Mouse (Mus musculus): ENCODE results near the gene Btbd19. TPM values are rescaled to one million over a fixed set of nuclear protein-coding genes. Genes with fewer than 3 reads are reported as not detected.
A peak's percentile ranks its signal among the peaks of the same experiment; 100 is the strongest.

Btbd19 gene
- polyA plus RNA-seq, 1 experiment from 2014 or later, result 2.8 TPM

DNA sequence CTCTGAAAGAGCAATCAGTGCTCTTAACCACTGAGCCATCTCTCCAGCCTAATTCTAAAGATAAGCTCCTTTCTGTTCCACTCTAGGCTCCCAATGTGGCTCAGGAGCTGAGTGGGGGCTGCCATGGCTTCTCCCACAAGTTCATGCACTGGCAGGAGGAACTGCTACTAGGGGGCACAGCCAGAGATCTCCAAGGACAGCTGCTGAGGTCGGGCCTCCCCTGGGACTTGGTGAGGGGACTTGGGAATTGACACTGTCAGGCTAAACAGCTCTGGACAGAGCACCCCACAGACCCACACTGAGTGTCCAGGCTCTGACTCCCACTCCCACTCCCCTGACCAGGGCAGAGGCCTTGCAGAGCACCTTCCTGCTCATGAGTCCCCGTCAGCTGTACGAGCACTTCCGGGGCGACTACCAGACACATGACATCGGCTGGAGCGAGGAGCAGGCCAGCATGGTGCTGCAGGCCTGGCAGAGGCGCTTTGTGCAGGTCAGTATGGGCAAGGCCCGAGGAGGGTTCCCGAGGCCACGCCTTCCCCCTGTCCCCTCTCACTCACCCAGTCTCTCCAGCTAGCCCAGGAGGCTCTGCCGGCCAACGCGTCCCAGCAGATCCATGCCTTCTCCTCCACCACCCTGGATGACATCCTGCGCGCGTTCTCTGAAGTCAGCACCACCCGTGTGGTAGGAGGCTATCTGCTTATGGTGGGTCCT is 17.6 kb downstream of the Btbd19 start:
- no peak overlapping the region for H3K27ac ChIP-seq (replicated peaks; ENCODE audit: low read depth, low read length)
- H3K4me1 ChIP-seq (ENCODE audit: control insufficient read depth, insufficient read depth, low read length), result no peaks in the 10 kb centered on the region
- H3K36me3 ChIP-seq (replicated peaks; ENCODE audit: control insufficient read depth, insufficient read depth, low read depth, low read length), result no peaks in the 10 kb centered on the region; the same call in 1 of the 2 replicates
- H3K9me3 ChIP-seq (replicated peaks; ENCODE audit: control insufficient read depth, low read length), result no peaks in the 10 kb centered on the region
- no peak overlapping the region for H3K9ac ChIP-seq (replicated peaks; ENCODE audit: low read length)
- H3K27me3 ChIP-seq (ENCODE audit: control insufficient read depth, insufficient read depth, low read length), result no peaks in the 10 kb centered on the region
- H3K4me3 ChIP-seq (ENCODE audit: low read depth, low read length), result no peak overlapping the region
- no peak for DNase-seq (ENCODE audit: low spot score)
- H3K4me2 ChIP-seq (ENCODE audit: low read depth, low read length), result no peak overlapping the region
- no peak for ATAC-seq (replicated peaks; ENCODE audit: insufficient number of reproducible peaks, low FRiP score, low TSS enrichment, low read depth)
- 89% methylated on average over 18 of the region's 18 CpGs for WGBS

DNA sequence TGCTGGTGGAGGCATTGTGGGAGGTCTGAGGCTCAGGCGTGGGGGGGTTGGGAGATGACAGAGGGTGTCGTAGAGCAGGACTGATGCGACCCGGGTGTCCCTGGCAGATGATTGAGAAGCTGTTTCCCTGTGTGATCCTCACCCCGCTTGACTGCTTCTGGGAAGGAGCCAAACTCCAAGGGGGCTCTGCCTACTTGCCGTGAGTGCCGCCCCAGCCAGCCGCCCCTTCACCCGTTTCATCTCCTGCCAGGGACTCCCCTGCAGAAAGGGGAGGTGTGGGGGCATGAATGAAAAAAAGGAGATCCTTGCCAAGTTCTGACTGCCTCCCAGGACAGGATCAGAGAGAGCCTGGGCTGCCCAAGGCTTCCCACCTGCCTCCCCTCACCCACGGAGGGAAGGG is 20.4 kb downstream of the Btbd19 start:
- no peak overlapping the region for H3K4me2 ChIP-seq (ENCODE audit: low read depth, low read length)
- H3K27ac ChIP-seq (replicated peaks; ENCODE audit: low read depth, low read length), result no peak overlapping the region
- H3K4me1 ChIP-seq (ENCODE audit: control insufficient read depth, insufficient read depth, low read length), result no peaks in the 10 kb centered on the region
- H3K9ac ChIP-seq (replicated peaks; ENCODE audit: low read length), result 0 out of 2 replicates have a peak overlapping the region, but pooled peaks have one; percentile 25
- no peaks in the 10 kb centered on the region for H3K9me3 ChIP-seq (replicated peaks; ENCODE audit: control insufficient read depth, low read length)
- H3K4me3 ChIP-seq (ENCODE audit: low read depth, low read length), result no peak overlapping the region
- ATAC-seq (replicated peaks; ENCODE audit: insufficient number of reproducible peaks, low FRiP score, low TSS enrichment, low read depth) (no peak), DNase-seq (ENCODE audit: low spot score) (no peak)
- WGBS, result 71% methylated on average over 10 of the region's 10 CpGs
- no peaks in the 10 kb centered on the region for H3K27me3 ChIP-seq (ENCODE audit: control insufficient read depth, insufficient read depth, low read length)
- no peaks in the 10 kb centered on the region; the same call in 1 of the 2 replicates for H3K36me3 ChIP-seq (replicated peaks; ENCODE audit: control insufficient read depth, insufficient read depth, low read depth, low read length)

DNA sequence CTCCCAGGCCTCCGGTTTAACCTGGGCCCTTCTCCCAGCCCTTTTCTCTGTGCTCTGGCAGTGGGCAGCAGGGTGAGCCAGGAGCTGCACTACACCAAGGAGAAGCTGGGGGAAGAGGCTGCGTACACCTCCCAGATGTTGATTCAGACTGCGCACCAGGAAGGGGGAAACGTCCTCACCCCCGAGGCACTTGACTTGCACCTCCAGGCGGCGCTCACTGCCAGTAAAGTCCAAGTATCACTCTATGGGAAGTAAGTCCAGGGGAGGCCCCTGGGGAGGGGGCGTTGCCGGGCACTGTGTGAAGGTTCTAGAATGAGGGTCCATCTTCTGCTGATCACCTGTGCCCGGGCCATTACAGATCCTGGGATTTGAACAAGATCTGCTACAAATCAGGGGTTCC is 20.9 kb downstream of the Btbd19 start:
- 79% methylated on average over 10 of the region's 10 CpGs for WGBS
- ATAC-seq (replicated peaks; ENCODE audit: insufficient number of reproducible peaks, low FRiP score, low TSS enrichment, low read depth), result no peak

DNA sequence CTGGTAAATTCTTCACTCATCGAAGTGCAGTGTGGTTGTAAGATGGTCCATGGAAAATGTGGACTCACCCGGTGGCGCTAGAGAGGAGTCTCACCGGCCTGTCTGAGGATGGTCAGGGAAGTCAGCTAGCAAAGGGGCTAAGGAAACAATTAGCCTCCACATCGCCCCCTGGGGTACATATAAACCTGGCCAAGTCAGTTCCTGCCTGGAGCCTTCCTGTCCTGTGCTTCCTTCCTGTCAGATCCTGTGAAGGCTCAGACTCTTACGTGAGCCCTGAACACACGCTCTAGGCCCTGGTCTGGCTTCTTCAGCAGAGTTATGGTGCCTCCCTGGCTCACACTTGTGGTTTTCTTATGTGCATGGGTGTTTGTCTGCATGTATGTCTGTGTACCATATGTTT is 24.3 kb downstream of the Btbd19 start:
- Histone ChIP-seq H3K4me2 (ENCODE audit: low read depth, low read length) (no peak overlapping the region), H3K4me3 (ENCODE audit: low read depth, low read length) (no peak overlapping the region), H3K9ac (replicated peaks; ENCODE audit: low read length) (0 out of 2 replicates have a peak overlapping the region, but pooled peaks have one; percentile 22), H3K27ac (replicated peaks; ENCODE audit: low read depth, low read length) (no peak overlapping the region), H3K4me1 (ENCODE audit: control insufficient read depth, insufficient read depth, low read length) (no peaks in the 10 kb centered on the region; the same call in 1 of the 2 replicates), H3K27me3 (ENCODE audit: control insufficient read depth, insufficient read depth, low read length) (no peaks in the 10 kb centered on the region), H3K9me3 (replicated peaks; ENCODE audit: control insufficient read depth, low read length) (no peaks in the 10 kb centered on the region), H3K36me3 (replicated peaks; ENCODE audit: control insufficient read depth, insufficient read depth, low read depth, low read length) (no peaks in the 10 kb centered on the region; the same call in 1 of the 2 replicates)
- 43% methylated on average over 7 of the region's 7 CpGs for WGBS
- DNase-seq (ENCODE audit: low spot score), result peak; percentile 52
- ATAC-seq (replicated peaks; ENCODE audit: insufficient number of reproducible peaks, low FRiP score, low TSS enrichment, low read depth), result no peak

More for the DNA sequence above, 20.9 kb downstream of the Btbd19 start:
- no peaks in the 10 kb centered on the region for H3K27me3 ChIP-seq (ENCODE audit: control insufficient read depth, insufficient read depth, low read length)
- H3K4me1 ChIP-seq (ENCODE audit: control insufficient read depth, insufficient read depth, low read length), result no peaks in the 10 kb centered on the region
- H3K9ac ChIP-seq (replicated peaks; ENCODE audit: low read length), result no peak overlapping the region
- no peak for DNase-seq (ENCODE audit: low spot score)
- no peak overlapping the region for H3K4me2 ChIP-seq (ENCODE audit: low read depth, low read length)
- no peak overlapping the region for H3K4me3 ChIP-seq (ENCODE audit: low read depth, low read length)
- no peak overlapping the region for H3K27ac ChIP-seq (replicated peaks; ENCODE audit: low read depth, low read length)
- H3K36me3 ChIP-seq (replicated peaks; ENCODE audit: control insufficient read depth, insufficient read depth, low read depth, low read length), result no peaks in the 10 kb centered on the region; the same call in 1 of the 2 replicates
- H3K9me3 ChIP-seq (replicated peaks; ENCODE audit: control insufficient read depth, low read length), result no peaks in the 10 kb centered on the region

DNA sequence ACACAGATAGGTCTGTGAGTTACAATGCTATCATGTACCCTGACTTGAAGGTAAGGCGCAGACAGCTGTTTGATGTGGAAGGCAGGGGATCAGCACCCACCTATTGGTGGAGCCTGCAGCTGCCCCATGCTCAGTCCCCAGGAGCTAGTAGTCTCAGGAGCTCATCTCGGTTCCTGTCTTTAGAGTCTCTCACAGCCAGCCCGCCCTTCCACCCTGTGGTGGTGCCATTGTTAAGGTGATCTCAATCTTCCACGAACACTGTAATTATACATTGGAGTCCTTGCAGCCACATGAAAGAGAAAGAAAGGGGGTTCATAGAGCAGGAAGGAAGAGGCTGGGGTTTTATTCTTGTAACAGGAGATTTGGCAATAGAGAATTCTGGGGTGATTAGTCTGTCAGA is 25.5 kb downstream of the Btbd19 start:
- no peak overlapping the region for H3K4me3 ChIP-seq (ENCODE audit: low read depth, low read length)
- no peaks in the 10 kb centered on the region for H3K27me3 ChIP-seq (ENCODE audit: control insufficient read depth, insufficient read depth, low read length)
- H3K4me2 ChIP-seq (ENCODE audit: low read depth, low read length), result no peak overlapping the region
- no peaks in the 10 kb centered on the region; the same call in 1 of the 2 replicates for H3K4me1 ChIP-seq (ENCODE audit: control insufficient read depth, insufficient read depth, low read length)
- no peak for ATAC-seq (replicated peaks; ENCODE audit: insufficient number of reproducible peaks, low FRiP score, low TSS enrichment, low read depth)
- no peak overlapping the region for H3K27ac ChIP-seq (replicated peaks; ENCODE audit: low read depth, low read length)
- H3K9me3 ChIP-seq (replicated peaks; ENCODE audit: control insufficient read depth, low read length), result no peaks in the 10 kb centered on the region
- H3K9ac ChIP-seq (replicated peaks; ENCODE audit: low read length), result no peak overlapping the region
- no peak for DNase-seq (ENCODE audit: low spot score)
- H3K36me3 ChIP-seq (replicated peaks; ENCODE audit: control insufficient read depth, insufficient read depth, low read depth, low read length), result no peaks in the 10 kb centered on the region
- 67% methylated on average over 4 of the region's 4 CpGs for WGBS

DNA sequence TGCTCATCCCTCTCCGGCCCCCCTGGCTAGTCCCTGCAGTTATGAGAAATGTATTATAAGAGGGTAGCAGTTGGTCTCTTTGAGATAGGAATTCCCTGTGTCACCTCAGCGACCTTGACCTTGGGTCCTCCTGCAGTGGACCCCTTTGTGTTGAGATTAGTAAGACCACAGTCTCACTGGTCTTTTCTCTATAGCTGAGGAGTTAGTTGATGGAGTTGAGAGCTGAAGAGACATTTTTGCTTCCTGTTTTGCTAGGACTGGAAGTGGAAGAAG is 26.8 kb downstream of the Btbd19 start:
- Histone ChIP-seq H3K9me3 (replicated peaks; ENCODE audit: control insufficient read depth, low read length) (no peaks in the 10 kb centered on the region), H3K4me2 (ENCODE audit: low read depth, low read length) (no peak overlapping the region), H3K36me3 (replicated peaks; ENCODE audit: control insufficient read depth, insufficient read depth, low read depth, low read length) (no peaks in the 10 kb centered on the region), H3K4me1 (ENCODE audit: control insufficient read depth, insufficient read depth, low read length) (no peaks in the 10 kb centered on the region; the same call in 1 of the 2 replicates), H3K9ac (replicated peaks; ENCODE audit: low read length) (no peak overlapping the region), H3K27me3 (ENCODE audit: control insufficient read depth, insufficient read depth, low read length) (no peaks in the 10 kb centered on the region), H3K4me3 (ENCODE audit: low read depth, low read length) (no peak overlapping the region), H3K27ac (replicated peaks; ENCODE audit: low read depth, low read length) (no peak overlapping the region)
- WGBS, result 74% methylated on average over 2 of the region's 2 CpGs
- DNase-seq (ENCODE audit: low spot score), result no peak
- no peak for ATAC-seq (replicated peaks; ENCODE audit: insufficient number of reproducible peaks, low FRiP score, low TSS enrichment, low read depth)

DNA sequence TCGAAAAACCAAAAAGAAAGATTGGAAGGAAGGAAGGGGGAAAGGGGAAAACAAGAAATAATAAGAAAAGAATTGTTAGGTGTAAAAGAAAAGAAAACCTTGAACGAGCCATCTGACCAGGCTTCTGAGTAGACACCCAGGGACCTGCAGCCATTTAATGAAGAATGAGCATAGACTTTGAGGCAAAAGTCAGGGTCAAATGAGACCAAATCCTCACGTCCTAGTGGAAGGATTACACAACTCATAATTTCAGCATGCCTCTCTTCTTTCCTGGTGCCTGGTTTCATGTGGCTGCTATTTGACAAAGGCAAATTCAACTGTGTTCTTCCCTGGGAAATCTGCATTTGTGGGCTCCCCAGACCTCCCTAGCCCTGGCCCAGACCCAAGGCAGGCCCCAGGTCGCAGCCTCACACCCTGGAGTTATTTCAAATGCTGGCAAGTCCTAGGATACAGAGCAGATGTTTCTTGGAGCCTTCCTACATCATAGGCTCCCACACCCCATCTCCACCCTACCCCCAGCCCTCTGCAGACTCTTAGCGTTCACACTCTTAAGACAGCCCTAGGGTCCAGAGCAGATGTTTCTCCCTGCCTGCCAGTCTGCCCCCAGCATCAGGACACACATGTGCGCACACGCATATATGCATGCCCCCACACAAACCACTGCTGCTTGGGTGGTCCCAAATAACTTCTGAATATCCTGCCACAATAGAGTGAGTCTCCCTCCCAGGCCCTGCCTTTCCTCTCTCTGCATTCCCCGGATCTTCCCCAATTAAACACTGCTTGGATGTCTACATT is 27.4 kb downstream of the Btbd19 start:
- 53% methylated on average over 8 of the region's 8 CpGs for WGBS
- H3K27ac ChIP-seq (replicated peaks; ENCODE audit: low read depth, low read length), result no peak overlapping the region
- ATAC-seq (replicated peaks; ENCODE audit: insufficient number of reproducible peaks, low FRiP score, low TSS enrichment, low read depth) (peak; percentile 31; the same call in 1 of the 2 replicates), DNase-seq (ENCODE audit: low spot score) (peak; percentile 42)
- H3K4me1 ChIP-seq (ENCODE audit: control insufficient read depth, insufficient read depth, low read length), result no peaks in the 10 kb centered on the region; the same call in 1 of the 2 replicates
- no peaks in the 10 kb centered on the region for H3K27me3 ChIP-seq (ENCODE audit: control insufficient read depth, insufficient read depth, low read length)
- H3K9ac ChIP-seq (replicated peaks; ENCODE audit: low read length), result 0 out of 2 replicates have a peak overlapping the region, but pooled peaks have one; percentile 9
- no peaks in the 10 kb centered on the region for H3K36me3 ChIP-seq (replicated peaks; ENCODE audit: control insufficient read depth, insufficient read depth, low read depth, low read length)
- H3K4me3 ChIP-seq (ENCODE audit: low read depth, low read length), result no peak overlapping the region
- peak overlapping the region; percentile 19; the same call in 1 of the 2 replicates for H3K4me2 ChIP-seq (ENCODE audit: low read depth, low read length)
- no peaks in the 10 kb centered on the region for H3K9me3 ChIP-seq (replicated peaks; ENCODE audit: control insufficient read depth, low read length)

DNA sequence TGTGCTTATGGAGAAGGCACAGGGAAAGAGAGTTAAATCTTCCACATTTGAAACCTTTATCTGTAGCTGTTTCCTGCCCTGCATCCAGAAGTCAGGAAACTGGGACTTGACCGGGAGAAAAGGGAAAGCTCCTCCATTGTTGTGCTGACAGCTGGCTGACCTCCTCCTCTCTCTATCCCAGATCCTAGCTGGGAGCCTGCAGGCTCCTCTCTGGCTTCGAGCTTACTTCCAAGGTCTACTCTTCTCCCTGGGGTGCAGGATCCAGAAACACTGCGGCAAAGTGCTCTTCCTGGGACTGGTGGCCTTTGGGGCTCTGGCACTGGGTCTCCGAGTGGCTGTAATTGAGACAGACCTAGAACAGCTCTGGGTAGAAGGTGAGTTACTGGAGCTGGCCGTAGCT is 28.9 kb downstream of the Btbd19 start:
- 14% methylated on average over 5 of the region's 5 CpGs for WGBS
- Histone ChIP-seq H3K36me3 (replicated peaks; ENCODE audit: control insufficient read depth, insufficient read depth, low read depth, low read length) (no peaks in the 10 kb centered on the region), H3K27ac (replicated peaks; ENCODE audit: low read depth, low read length) (no peak overlapping the region), H3K4me1 (ENCODE audit: control insufficient read depth, insufficient read depth, low read length) (no peaks in the 10 kb centered on the region; the same call in 1 of the 2 replicates), H3K27me3 (ENCODE audit: control insufficient read depth, insufficient read depth, low read length) (no peaks in the 10 kb centered on the region), H3K4me2 (ENCODE audit: low read depth, low read length) (peak overlapping the region; percentile 97), H3K4me3 (ENCODE audit: low read depth, low read length) (peak overlapping the region; percentile 67), H3K9ac (replicated peaks; ENCODE audit: low read length) (peak overlapping the region; percentile 63), H3K9me3 (replicated peaks; ENCODE audit: control insufficient read depth, low read length) (no peaks in the 10 kb centered on the region)
- DNase-seq (ENCODE audit: low spot score) (no peak), ATAC-seq (replicated peaks; ENCODE audit: insufficient number of reproducible peaks, low FRiP score, low TSS enrichment, low read depth) (no peak)

All from embryonic facial prominence, embryonic 11.5 days (tissue).